Mouse (Mus musculus) thymus, adult 18-20 months (tissue): ENCODE results near the gene Gpr160.

Experiments used
- DNase-seq, 2 experiments: peaks; one replicate each; pipeline ENCODE4 v3.0.0; 2022; ENCODE audit warnings: mixed read lengths in 2 of 2

The Gpr160 gene

DNA sequence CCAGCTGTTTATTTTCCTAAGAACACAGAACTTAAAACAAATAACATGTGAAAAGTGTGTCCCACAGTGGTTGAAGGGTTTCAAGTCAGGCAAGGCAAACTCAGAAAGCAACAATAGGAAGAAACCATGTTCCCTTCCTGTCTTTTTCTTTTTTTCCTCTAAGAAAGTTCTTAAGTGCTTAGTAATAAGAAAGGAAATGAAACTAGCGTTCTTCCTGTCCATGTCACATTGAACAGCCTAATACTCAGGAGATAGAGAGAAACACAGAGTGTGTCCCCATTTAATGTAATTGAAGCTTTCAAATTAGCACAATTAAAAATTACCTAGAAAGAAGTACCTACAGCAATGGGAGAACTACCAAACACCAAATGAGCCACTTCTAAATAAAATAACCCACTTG is 48.9 kb downstream of the Gpr160 start:
- DNase-seq: no peak

GRCm38 (mm10) chr3:30917160-30917559 is 61.4 kb downstream of the Gpr160 start:
- DNase-seq: no peak

DNA sequence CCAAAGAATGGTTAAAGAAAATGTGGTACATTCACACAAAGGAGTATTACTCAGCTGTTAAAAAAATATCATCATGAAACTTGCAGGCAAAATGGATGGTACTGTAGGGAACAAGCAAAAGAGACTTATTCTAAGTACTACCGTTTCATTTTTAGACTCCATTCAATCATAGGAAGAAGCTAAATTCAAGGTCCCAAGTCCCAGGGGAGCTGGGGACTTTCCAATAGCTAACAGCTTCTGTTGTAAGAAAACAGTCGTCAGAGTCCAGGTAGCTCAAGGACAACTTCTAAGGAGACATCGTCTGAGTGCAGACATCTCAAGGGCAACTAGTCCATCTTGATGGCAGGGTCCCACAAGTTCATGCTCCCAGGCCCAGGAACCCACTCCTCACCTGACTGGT is 71.9 kb downstream of the Gpr160 start:
- DNase-seq: no peak

DNA sequence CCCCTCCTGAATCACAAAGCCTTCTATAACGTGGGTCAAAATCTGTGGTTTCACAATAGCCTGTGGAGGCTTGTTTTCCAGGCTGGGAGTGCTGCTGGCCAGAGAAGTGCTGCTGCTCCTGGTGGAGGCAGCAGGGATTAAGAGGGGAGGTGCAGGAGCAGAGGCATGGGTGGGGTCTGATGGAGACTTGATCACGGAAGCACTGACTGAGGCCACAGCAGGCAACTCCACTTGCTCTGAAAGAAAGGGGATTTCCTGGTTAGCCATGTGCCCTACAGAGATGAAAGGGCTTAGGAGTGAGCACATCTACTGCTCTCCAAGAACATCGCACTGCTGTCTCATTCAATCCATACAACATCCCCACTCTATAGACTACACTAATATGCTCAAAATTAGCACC is 74.1 kb downstream of the Gpr160 start:
- no peak for DNase-seq

GRCm38 (mm10) chr3:30934384-30934783 is 78.6 kb downstream of the Gpr160 start:
- no peak for DNase-seq
